Comparison of ENCODE assay signal across 16 mouse cellular contexts in the genomic region with DNA sequence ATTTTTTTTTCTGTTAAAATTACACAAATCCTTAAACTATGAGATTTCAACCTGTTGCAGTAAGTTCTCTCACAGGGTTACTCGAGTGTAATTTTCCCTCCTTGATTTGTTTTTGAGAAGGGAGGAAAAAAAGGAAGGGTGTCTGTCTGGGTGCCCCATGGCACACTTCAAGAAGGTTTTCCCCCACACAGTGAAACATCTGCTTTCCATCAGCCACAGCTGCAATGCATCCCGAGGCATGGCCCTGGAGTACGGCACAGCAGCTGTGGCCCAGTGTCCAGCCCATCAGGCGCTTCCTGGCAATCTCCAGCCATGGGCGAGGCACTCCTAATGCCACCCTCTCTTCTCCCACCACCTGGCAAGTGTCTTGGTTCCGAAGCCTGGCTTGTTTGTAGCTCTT.
A peak's percentile ranks its signal among the peaks of the same experiment; 100 is the strongest.
DNase-seq lines count a peak whose midpoint lies in the region; ATAC-seq and TF ChIP-seq lines count a peak whose summit lies in the region.
"Had no signal": no experiment of that assay in that cellular context is flagged by ENCODE, and none has a peak within 500 bp of the region (broad histone marks: within the 10 kb centered on the region; RNA-seq: fewer than 3 reads in every experiment).

No protein-coding gene starts in this region.

- no peaks in the 10 kb centered on the region for H3K36me3 ChIP-seq in forebrain, embryonic 11.5 days (ENCODE audit: control insufficient read depth, insufficient read depth, low read length)
- no peaks in the 10 kb centered on the region for H3K36me3 ChIP-seq in forebrain, embryonic 14.5 days (ENCODE audit: control insufficient read depth, insufficient read depth, low read length)
- no peaks in the 10 kb centered on the region for H3K36me3 ChIP-seq in embryonic facial prominence, embryonic 10.5 days (replicated peaks)
- no peaks in the 10 kb centered on the region for H3K36me3 ChIP-seq in myocyte (ENCODE audit: control insufficient read depth, insufficient read depth)
- H3K36me3 ChIP-seq: liver, embryonic 12.5 days had no signal

- H3K79me2 ChIP-seq in myocyte (ENCODE audit: control insufficient read depth, insufficient read depth): no peaks in the 10 kb centered on the region

- H3K4me2 ChIP-seq in forebrain, embryonic 11.5 days (ENCODE audit: low read depth, low read length, severe bottlenecking): no peak overlapping the region
- H3K4me2 ChIP-seq in forebrain, embryonic 14.5 days (ENCODE audit: low read length): no peak overlapping the region
- no peak overlapping the region for H3K4me2 ChIP-seq in myocyte (ENCODE audit: low read depth)
- H3K4me2 ChIP-seq: liver, embryonic 12.5 days had no signal

- H3K4me3 ChIP-seq in forebrain, embryonic 11.5 days (ENCODE audit: low read depth, low read length): no peak overlapping the region
- no peak overlapping the region for H3K4me3 ChIP-seq in forebrain, embryonic 14.5 days (ENCODE audit: low read depth, low read length)
- no peak overlapping the region for H3K4me3 ChIP-seq in embryonic facial prominence, embryonic 10.5 days
- H3K4me3 ChIP-seq in myocyte: no peak overlapping the region
- H3K4me3 ChIP-seq: liver, embryonic 12.5 days had no signal

- H3K9ac ChIP-seq in forebrain, embryonic 11.5 days (ENCODE audit: low read length): no peak overlapping the region
- H3K9ac ChIP-seq in forebrain, embryonic 14.5 days (ENCODE audit: low read length): no peak overlapping the region
- H3K9ac ChIP-seq: forebrain, postnatal 0 days; liver, embryonic 12.5 days had no signal

- ATAC-seq in forebrain, embryonic 11.5 days (replicated peaks; ENCODE audit: low FRiP score): no peak
- ATAC-seq in forebrain, embryonic 14.5 days: no peak
- ATAC-seq in inflammation-experienced regulatory T-cells, adult 6 months: no peak
- ATAC-seq: forebrain, postnatal 0 days; intestine, embryonic 16.5 days; liver, embryonic 12.5 days had no signal

- no peak overlapping the region for H3ac ChIP-seq in myocyte (ENCODE audit: control insufficient read depth, insufficient read length)

- no peak overlapping the region for H3K27ac ChIP-seq in forebrain, embryonic 11.5 days (ENCODE audit: low read depth, low read length)
- H3K27ac ChIP-seq in forebrain, embryonic 14.5 days (ENCODE audit: low read depth, low read length): no peak overlapping the region
- peak overlapping the region; percentile 61 for H3K27ac ChIP-seq in embryonic facial prominence, embryonic 10.5 days (replicated peaks)
- H3K27ac ChIP-seq: liver, embryonic 12.5 days; macrophage had no signal

- TF ChIP-seq POLR2A in myocyte (IDR thresholded peaks at IDR 0.05; ENCODE audit: insufficient read length, low read depth): no peak

- 53% methylated on average over 6 of the region's 6 CpGs for WGBS in forebrain, embryonic 11.5 days
- 69% methylated on average over 6 of the region's 6 CpGs for WGBS in forebrain, embryonic 14.5 days
- 31% methylated on average over 6 of the region's 6 CpGs for WGBS in embryonic facial prominence, embryonic 10.5 days

- H3K27me3 ChIP-seq in forebrain, embryonic 11.5 days (ENCODE audit: control insufficient read depth, insufficient read depth, low read length): no peaks in the 10 kb centered on the region
- H3K27me3 ChIP-seq in forebrain, embryonic 14.5 days (replicated peaks; ENCODE audit: control insufficient read depth, insufficient read depth, low read length): no peaks in the 10 kb centered on the region
- no peaks in the 10 kb centered on the region for H3K27me3 ChIP-seq in embryonic facial prominence, embryonic 10.5 days (replicated peaks; ENCODE audit: low read depth, poor library complexity, severe bottlenecking)
- no peaks in the 10 kb centered on the region for H3K27me3 ChIP-seq in myocyte (ENCODE audit: control insufficient read depth, insufficient read depth, insufficient read length)
- H3K27me3 ChIP-seq: liver, embryonic 12.5 days had no signal

- H3K9me3 ChIP-seq in forebrain, embryonic 11.5 days (ENCODE audit: control insufficient read depth, low read length): no peaks in the 10 kb centered on the region
- no peaks in the 10 kb centered on the region for H3K9me3 ChIP-seq in forebrain, embryonic 14.5 days (replicated peaks; ENCODE audit: control insufficient read depth, low read length)
- H3K9me3 ChIP-seq in embryonic facial prominence, embryonic 10.5 days: no peaks in the 10 kb centered on the region
- H3K9me3 ChIP-seq: liver, embryonic 12.5 days had no signal

- no peaks in the 10 kb centered on the region; the same call in 1 of the 2 replicates for H3K4me1 ChIP-seq in forebrain, embryonic 11.5 days (replicated peaks; ENCODE audit: control insufficient read depth, insufficient read depth, low read length)
- no peaks in the 10 kb centered on the region for H3K4me1 ChIP-seq in forebrain, embryonic 14.5 days (ENCODE audit: control insufficient read depth, insufficient read depth, low read length)
- peaks cover 25% of the 10 kb centered on the region for H3K4me1 ChIP-seq in embryonic facial prominence, embryonic 10.5 days
- H3K4me1 ChIP-seq: liver, embryonic 12.5 days had no signal

- DNase-seq in forebrain, embryonic 11.5 days (ENCODE audit: low spot score): peak; percentile 61
- no peak for DNase-seq in forebrain, embryonic 14.5 days (ENCODE audit: low spot score)
- peak; percentile 10 for DNase-seq in lung, postnatal 14 days
- DNase-seq in lung, adult 18-20 months: no peak
- DNase-seq in embryonic facial prominence, embryonic 10.5 days (ENCODE audit: low spot score): peak; percentile 83
- DNase-seq in natural killer cell, adult 2 months (ENCODE audit: low spot score in 2 of 2): no peak
- DNase-seq: adrenal gland, postnatal 10 days; cerebellum, adult 9-11 months; forebrain, postnatal 0 days; gastrocnemius, postnatal 10 days; right cerebral cortex, postnatal 25 days had no signal

TF ChIP-seq in myocyte, 11 proteins besides CTCF, POLR2A, EP300 and RAD21:
- TF ChIP-seq MYOD1 (IDR thresholded peaks at IDR 0.05; ENCODE audit: control insufficient read depth in 1 of 3, insufficient read length in 2 of 3, low read depth in 2 of 3): peak in 2 of 3 experiments; percentile 56 to 75
- no peak for TF ChIP-seq TCF12 (IDR thresholded peaks at IDR 0.05; ENCODE audit: insufficient read depth, poor library complexity, severe bottlenecking)
- no peak for TF ChIP-seq E2F4 (IDR thresholded peaks at IDR 0.05; ENCODE audit: insufficient read depth)
- TF ChIP-seq MYOG (IDR thresholded peaks at IDR 0.05; ENCODE audit: control insufficient read depth in 1 of 3, insufficient read depth in 1 of 3, insufficient read length in 2 of 3, low read depth in 2 of 3): no peak
- TF ChIP-seq SRF (IDR thresholded peaks at IDR 0.05; ENCODE audit: control insufficient read depth, insufficient read length, low read depth): no peak
- no peak for TF ChIP-seq USF1 (IDR thresholded peaks at IDR 0.05; ENCODE audit: low read depth)
- TF ChIP-seq REST (IDR thresholded peaks at IDR 0.05; ENCODE audit: insufficient read depth, insufficient read length): no peak

Comparison
In these comparisons a context has a peak if more than half of its experiments do, and no peak if none do; other contexts are left out.
1. DNase-seq: peak in forebrain, embryonic 11.5 days (single experiment), lung, postnatal 14 days (single experiment) and embryonic facial prominence, embryonic 10.5 days (single experiment); none in forebrain, embryonic 14.5 days (single experiment), lung, adult 18-20 months (0 of 2) and natural killer cell, adult 2 months (0 of 2).